Mouse (Mus musculus): ENCODE measurements around the gene Rps6ka2. TPM values are rescaled to one million over a fixed set of nuclear protein-coding genes. Genes with fewer than 3 reads are reported as not detected.
"Not testable (repeated sequence)": the region's sequence is repeated elsewhere in the genome, so short reads cannot be mapped to it uniquely, and the experiment has no call there.

The Rps6ka2 gene
- polyA plus RNA-seq (2014; fragmentation: Nextera tagmentation; extraction: Ambion mirVana) = 12.7 and 13.2 TPM in 2 replicates

- Histone ChIP-seq H3K4me1 (replicated peaks; ENCODE audit: control insufficient read depth, insufficient read depth, low read length) (peaks cover 26% of the 10 kb centered on the region), H3K9ac (ENCODE audit: low read depth, low read length) (peak within 1 kb of the TSS; percentile 70)
These were observed at the start of gene Rps6ka2 for GRCm38 (mm10) chr17:7169627-7170303. Gene Rps6ka2, plus strand, starts transcription at chr17:7170115.

GRCm38 (mm10) chr17:7120835-7121234, 49.1 kb upstream of the Rps6ka2 start:
- H3K36me3 ChIP-seq (ENCODE audit: control insufficient read depth, insufficient read depth, low read length); H3K27me3 ChIP-seq (replicated peaks; ENCODE audit: control insufficient read depth, insufficient read depth, low read length); H3K4me2 ChIP-seq; ATAC-seq (replicated peaks; ENCODE audit: low FRiP score); H3K9me3 ChIP-seq (ENCODE audit: control insufficient read depth, low read length); DNase-seq (ENCODE audit: low spot score); H3K4me3 ChIP-seq (ENCODE audit: low read depth, low read length); H3K9ac ChIP-seq (ENCODE audit: low read depth, low read length); H3K4me1 ChIP-seq (replicated peaks; ENCODE audit: control insufficient read depth, insufficient read depth, low read length); H3K27ac ChIP-seq (ENCODE audit: low read depth, low read length): not testable (repeated sequence)
- 90% methylated on average over 3 of the region's 3 CpGs for WGBS

More at GRCm38 (mm10) chr17:7169627-7170303, at the start of gene Rps6ka2:
- Histone ChIP-seq H3K27ac (ENCODE audit: low read depth, low read length) (peak within 1 kb of the TSS; percentile 66), H3K36me3 (ENCODE audit: control insufficient read depth, insufficient read depth, low read length) (no peaks in the 10 kb centered on the region), H3K4me3 (ENCODE audit: low read depth, low read length) (peak within 1 kb of the TSS; percentile 76), H3K4me2 (peak within 1 kb of the TSS; percentile 96), H3K27me3 (replicated peaks; ENCODE audit: control insufficient read depth, insufficient read depth, low read length) (peaks cover 5% of the 10 kb centered on the region; the same call in 1 of the 2 replicates), H3K9me3 (ENCODE audit: control insufficient read depth, low read length) (no peaks in the 10 kb centered on the region)
- WGBS = under 1% methylated on average over 47 of the region's 56 CpGs
- ATAC-seq (replicated peaks; ENCODE audit: low FRiP score) (peak; percentile 100), DNase-seq (ENCODE audit: low spot score) (peak; percentile 96)

- not testable (repeated sequence) for H3K27me3 ChIP-seq (replicated peaks; ENCODE audit: control insufficient read depth, insufficient read depth, low read length); H3K27ac ChIP-seq (ENCODE audit: low read depth, low read length); H3K9me3 ChIP-seq (ENCODE audit: control insufficient read depth, low read length); ATAC-seq (replicated peaks; ENCODE audit: low FRiP score); H3K9ac ChIP-seq (ENCODE audit: low read depth, low read length); H3K4me1 ChIP-seq (replicated peaks; ENCODE audit: control insufficient read depth, insufficient read depth, low read length); DNase-seq (ENCODE audit: low spot score); H3K4me3 ChIP-seq (ENCODE audit: low read depth, low read length); H3K36me3 ChIP-seq (ENCODE audit: control insufficient read depth, insufficient read depth, low read length); H3K4me2 ChIP-seq
- 78% methylated on average over 11 of the region's 11 CpGs for WGBS
These were observed 47.4 kb upstream of the Rps6ka2 start for GRCm38 (mm10) chr17:7122554-7122953.

GRCm38 (mm10) chr17:7126475-7126874, 43.4 kb upstream of the Rps6ka2 start:
- H3K4me3 ChIP-seq (ENCODE audit: low read depth, low read length); ATAC-seq (replicated peaks; ENCODE audit: low FRiP score); DNase-seq (ENCODE audit: low spot score); H3K4me2 ChIP-seq; H3K36me3 ChIP-seq (ENCODE audit: control insufficient read depth, insufficient read depth, low read length); H3K9ac ChIP-seq (ENCODE audit: low read depth, low read length); H3K4me1 ChIP-seq (replicated peaks; ENCODE audit: control insufficient read depth, insufficient read depth, low read length); H3K9me3 ChIP-seq (ENCODE audit: control insufficient read depth, low read length); H3K27ac ChIP-seq (ENCODE audit: low read depth, low read length); H3K27me3 ChIP-seq (replicated peaks; ENCODE audit: control insufficient read depth, insufficient read depth, low read length): not testable (repeated sequence)
- 50% methylated on average over 6 of the region's 10 CpGs for WGBS

- H3K9ac ChIP-seq (ENCODE audit: low read depth, low read length); H3K4me3 ChIP-seq (ENCODE audit: low read depth, low read length); DNase-seq (ENCODE audit: low spot score); ATAC-seq (replicated peaks; ENCODE audit: low FRiP score); H3K4me1 ChIP-seq (replicated peaks; ENCODE audit: control insufficient read depth, insufficient read depth, low read length); H3K4me2 ChIP-seq; H3K9me3 ChIP-seq (ENCODE audit: control insufficient read depth, low read length); H3K36me3 ChIP-seq (ENCODE audit: control insufficient read depth, insufficient read depth, low read length); H3K27ac ChIP-seq (ENCODE audit: low read depth, low read length); H3K27me3 ChIP-seq (replicated peaks; ENCODE audit: control insufficient read depth, insufficient read depth, low read length): not testable (repeated sequence)
- WGBS = no CpG with 5 or more reads among the region's 7 CpGs
These were observed 35.9 kb upstream of the Rps6ka2 start for GRCm38 (mm10) chr17:7134002-7134401.

GRCm38 (mm10) chr17:7135277-7135676, 34.6 kb upstream of the Rps6ka2 start:
- not testable (repeated sequence) for H3K27ac ChIP-seq (ENCODE audit: low read depth, low read length); H3K9ac ChIP-seq (ENCODE audit: low read depth, low read length); ATAC-seq (replicated peaks; ENCODE audit: low FRiP score); H3K36me3 ChIP-seq (ENCODE audit: control insufficient read depth, insufficient read depth, low read length); H3K4me3 ChIP-seq (ENCODE audit: low read depth, low read length); H3K4me1 ChIP-seq (replicated peaks; ENCODE audit: control insufficient read depth, insufficient read depth, low read length); H3K9me3 ChIP-seq (ENCODE audit: control insufficient read depth, low read length); H3K27me3 ChIP-seq (replicated peaks; ENCODE audit: control insufficient read depth, insufficient read depth, low read length); H3K4me2 ChIP-seq; DNase-seq (ENCODE audit: low spot score)
- 83% methylated on average over 7 of the region's 8 CpGs for WGBS

- H3K9ac ChIP-seq (ENCODE audit: low read depth, low read length) = no peak overlapping the region
- no peaks in the 10 kb centered on the region for H3K36me3 ChIP-seq (ENCODE audit: control insufficient read depth, insufficient read depth, low read length)
- ATAC-seq (replicated peaks; ENCODE audit: low FRiP score) (no peak), DNase-seq (ENCODE audit: low spot score) (no peak)
- WGBS = 78% methylated on average over 21 of the region's 21 CpGs
- no peak overlapping the region for H3K27ac ChIP-seq (ENCODE audit: low read depth, low read length)
- no peak overlapping the region for H3K4me3 ChIP-seq (ENCODE audit: low read depth, low read length)
- no peaks in the 10 kb centered on the region for H3K9me3 ChIP-seq (ENCODE audit: control insufficient read depth, low read length)
- no peaks in the 10 kb centered on the region for H3K27me3 ChIP-seq (replicated peaks; ENCODE audit: control insufficient read depth, insufficient read depth, low read length)
- H3K4me1 ChIP-seq (replicated peaks; ENCODE audit: control insufficient read depth, insufficient read depth, low read length) = no peaks in the 10 kb centered on the region
- no peak overlapping the region for H3K4me2 ChIP-seq
These were observed 31.6 kb upstream of the Rps6ka2 start for GRCm38 (mm10) chr17:7138186-7138925.

GRCm38 (mm10) chr17:7140399-7141174, 29.3 kb upstream of the Rps6ka2 start:
- WGBS = 83% methylated on average over 10 of the region's 10 CpGs
- ATAC-seq (replicated peaks; ENCODE audit: low FRiP score) = no peak
- no peaks in the 10 kb centered on the region for H3K27me3 ChIP-seq (replicated peaks; ENCODE audit: control insufficient read depth, insufficient read depth, low read length)
- no peaks in the 10 kb centered on the region for H3K36me3 ChIP-seq (ENCODE audit: control insufficient read depth, insufficient read depth, low read length)
- no peaks in the 10 kb centered on the region for H3K9me3 ChIP-seq (ENCODE audit: control insufficient read depth, low read length)
- H3K4me1 ChIP-seq (replicated peaks; ENCODE audit: control insufficient read depth, insufficient read depth, low read length) = no peaks in the 10 kb centered on the region
- H3K4me3 ChIP-seq (ENCODE audit: low read depth, low read length) = no peak overlapping the region
- no peak overlapping the region for H3K27ac ChIP-seq (ENCODE audit: low read depth, low read length)
- H3K9ac ChIP-seq (ENCODE audit: low read depth, low read length) = no peak overlapping the region
- H3K4me2 ChIP-seq = no peak overlapping the region
- DNase-seq (ENCODE audit: low spot score) = no peak

Data from liver, embryonic 11.5 days (tissue).